Mouse (Mus musculus) adrenal gland, adult 2 months (tissue): ENCODE data around the gene Shank1. TPM values are rescaled to one million over a fixed set of nuclear protein-coding genes. Genes with fewer than 3 reads are reported as not detected.

Experiments used
- DNase-seq: peaks from one replicate; pipeline ENCODE4 v3.0.0; 2021
- polyA plus RNA-seq: library from polyadenylated mRNA; depleted of rRNA; stranded (reverse); fragments of >200 nt; gene quantifications from 2 replicates; pipeline ENCODE4 v1.2.3, GENCODE M21; 2012; rRNA removed
- total RNA-seq, 2 experiments: library from RNA; stranded (reverse); gene quantifications; 2 replicates each; pipeline ENCODE4 v1.2.3; 2021

The Shank1 gene
- total and polyA plus RNA-seq, 3 experiments = 2.5 to 9.1 (median 8.0) TPM

DNA sequence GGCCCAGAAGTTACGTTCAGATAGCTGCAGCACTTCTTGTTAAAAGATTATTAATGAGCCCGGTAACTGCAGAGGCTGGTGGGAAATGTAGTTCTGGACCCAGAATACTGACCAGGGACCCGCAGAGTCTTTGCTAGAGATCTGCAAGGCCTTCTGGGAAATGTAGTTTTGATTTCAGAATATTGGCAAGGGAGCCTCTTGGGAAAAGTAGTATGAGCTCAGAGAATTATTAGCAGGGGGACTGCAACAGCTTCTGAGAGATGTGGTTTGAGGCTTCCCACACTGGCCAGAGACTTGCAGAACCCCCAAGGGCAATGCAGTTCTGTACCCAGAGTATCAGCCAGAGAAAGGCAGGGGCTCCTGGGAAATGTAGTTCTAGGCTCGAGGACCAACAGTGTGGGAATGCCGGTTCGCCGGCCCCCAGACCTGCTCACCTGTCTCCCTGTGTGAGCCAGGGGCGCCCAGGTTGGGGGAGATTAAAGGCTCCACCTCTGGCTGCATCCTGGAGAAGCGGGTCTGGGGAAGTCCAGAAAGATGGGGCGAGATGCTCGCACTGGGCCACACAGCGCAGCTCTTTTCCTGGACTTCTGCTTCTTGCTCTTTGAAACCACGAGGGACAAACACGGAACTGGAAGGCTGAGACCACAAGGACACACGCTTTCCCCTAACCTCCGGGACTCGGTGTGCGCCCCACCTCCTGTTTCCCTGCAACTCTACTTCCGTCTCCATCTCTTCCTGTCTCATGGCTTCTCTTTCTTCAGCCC is 64.0 kb downstream of the Shank1 start:
- DNase-seq = peak; percentile 91

DNA sequence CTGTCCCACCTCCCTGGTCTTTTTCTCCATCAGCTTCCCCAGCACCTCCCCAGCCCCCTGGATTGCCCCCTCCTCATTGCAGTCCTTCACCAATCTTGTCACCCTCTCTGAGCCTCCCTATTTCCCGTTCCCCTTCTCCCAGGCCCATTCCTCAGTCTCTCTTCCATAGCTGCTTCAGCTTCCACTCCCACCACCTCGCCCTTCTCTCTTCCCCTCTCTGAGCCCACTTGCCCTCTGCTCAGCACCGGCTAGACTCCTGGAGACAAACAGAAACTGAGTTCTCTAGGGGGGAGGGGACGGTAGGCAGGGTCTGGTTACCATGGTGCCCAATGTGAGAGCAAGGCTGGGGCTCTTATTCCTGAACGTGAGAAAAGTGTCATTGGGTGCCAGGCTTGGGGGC is 64.7 kb downstream of the Shank1 start:
- DNase-seq = no peak

DNA sequence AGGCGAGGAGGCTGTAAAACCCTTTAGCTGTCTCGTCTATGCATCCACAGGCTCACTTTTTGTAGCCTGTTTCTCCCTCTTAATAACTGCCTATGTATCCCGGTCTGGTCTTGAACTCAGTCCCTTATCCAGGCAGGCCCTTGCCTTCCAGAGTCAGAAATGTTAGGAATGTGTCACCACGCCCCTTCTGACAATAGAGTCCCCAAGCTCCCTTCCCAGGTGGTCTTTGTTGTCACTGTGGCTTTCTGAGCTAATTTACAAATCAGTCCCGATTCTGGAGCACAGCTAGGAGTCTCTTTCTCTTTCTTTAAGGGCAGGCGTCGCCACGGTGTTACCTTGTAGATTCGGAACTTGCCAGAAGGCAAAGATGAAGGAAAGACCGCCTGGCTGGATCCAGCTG is 65.2 kb downstream of the Shank1 start:
- no peak for DNase-seq

DNA sequence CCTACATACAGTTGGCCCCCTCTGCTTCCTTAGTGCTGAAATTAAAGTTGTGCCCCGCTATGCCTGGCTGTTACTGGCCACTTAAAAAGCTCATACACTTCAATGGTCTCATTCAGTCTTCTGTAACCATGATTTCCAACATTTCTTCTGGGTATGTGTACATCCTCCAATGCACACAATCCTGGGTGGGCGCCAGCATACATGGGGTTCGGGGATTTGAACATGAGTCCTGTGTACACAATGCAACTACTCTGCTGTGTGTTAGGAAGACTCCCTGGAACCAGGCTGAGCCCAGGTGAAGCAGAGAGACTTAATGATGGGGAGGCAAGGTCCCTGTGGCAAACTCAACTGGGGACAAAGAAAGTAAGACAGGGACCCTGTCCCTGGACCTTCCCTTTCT is 65.7 kb downstream of the Shank1 start:
- DNase-seq = no peak

DNA sequence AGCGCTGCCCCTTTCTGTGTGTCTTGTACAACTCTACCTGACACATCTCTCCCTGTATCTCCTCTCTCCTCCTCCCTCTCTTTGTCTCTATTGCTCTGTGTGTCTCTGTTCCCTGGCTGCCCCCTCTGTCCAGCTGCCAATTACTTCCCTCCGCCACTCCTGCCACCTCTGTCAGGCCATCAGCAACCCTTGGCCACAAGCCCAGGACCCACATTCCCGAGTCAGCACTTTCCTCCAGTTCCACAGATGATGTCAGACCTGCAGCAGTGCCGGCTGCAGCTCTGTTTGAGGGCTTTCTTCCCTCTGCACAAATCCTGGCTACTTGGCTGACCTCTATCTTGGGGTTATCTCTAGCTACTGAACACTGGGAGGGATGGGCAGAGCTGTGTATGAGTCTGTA is 68.2 kb downstream of the Shank1 start:
- DNase-seq = peak; percentile 55

DNA sequence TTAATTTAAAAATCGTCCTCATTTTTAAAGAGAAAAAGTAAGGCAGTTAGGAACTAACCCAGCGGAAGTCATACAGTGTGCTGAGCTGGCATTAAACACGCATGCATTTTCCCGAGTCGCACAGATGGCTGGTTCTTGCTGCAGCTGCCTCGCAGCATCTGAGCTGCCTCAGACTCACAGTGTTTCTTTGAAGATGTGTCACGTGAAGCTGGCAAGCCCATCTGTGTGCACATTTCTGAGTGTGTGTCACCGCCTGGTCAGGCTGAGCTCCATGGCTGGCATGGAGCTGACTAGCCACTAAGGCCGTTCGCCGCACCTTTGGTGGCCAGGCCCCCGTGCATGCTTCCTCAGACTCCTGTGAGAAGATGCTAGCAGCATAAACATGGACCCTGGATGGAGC is 72.5 kb downstream of the Shank1 start:
- no peak for DNase-seq

DNA sequence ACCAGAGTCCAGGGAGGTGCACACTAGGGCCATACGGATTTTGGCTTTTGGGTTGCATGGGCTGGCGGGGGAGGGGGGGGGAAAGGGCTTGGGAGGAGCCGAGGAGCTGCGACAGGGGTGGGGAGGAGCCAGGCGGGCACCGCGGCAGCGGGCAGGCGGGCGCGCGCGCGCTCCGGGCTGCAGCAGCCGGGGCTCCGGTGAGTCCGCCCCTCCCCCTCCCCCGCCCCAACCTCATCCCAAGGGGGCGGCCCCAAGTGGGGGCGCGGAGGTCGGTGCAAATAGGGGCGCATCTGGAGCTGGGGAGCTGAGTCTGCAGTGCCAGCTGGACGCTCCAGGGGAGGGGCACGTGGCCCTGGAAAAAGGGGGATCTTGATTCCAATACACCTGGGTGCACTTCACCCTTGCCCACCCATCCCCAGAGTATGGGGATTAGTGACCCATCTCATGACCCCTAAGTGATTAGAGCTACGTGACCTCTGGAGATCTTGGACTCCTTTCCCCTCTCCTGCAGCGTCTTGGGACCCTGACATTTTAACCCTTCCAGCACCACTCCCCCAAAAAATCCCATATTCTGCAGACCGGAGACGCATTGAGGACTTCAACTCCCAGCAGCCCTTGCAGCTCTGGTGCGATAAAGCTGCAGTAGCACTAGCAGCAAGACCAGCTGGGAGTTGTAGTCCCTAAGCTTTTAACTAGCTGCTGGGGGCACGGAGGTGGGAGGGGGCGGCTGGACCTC is 74.1 kb downstream of the Shank1 start, which contains the start of gene Syt3:
Gene Syt3, plus strand, starts transcription at position 123 of the 736 bp plus-strand sequence.
- DNase-seq = peak; percentile 79

DNA sequence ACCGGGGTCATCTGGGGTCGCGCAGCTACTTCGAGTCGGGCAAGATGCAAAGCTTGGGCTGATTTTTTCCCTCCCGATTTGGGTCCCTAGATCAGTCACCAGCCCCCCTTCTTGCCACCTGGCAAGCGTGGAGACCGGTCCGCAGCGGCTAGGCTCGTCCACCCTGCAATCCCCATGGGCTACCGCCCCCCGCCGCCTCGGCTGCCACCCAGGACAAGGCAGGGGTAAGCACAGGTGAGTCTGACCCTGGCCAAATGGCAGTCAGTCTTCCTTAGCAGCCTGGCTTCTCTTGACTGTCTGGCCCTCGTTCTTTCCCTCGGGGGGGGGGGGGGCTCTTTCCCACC is 74.6 kb downstream of the Shank1 start:
- DNase-seq = no peak

DNA sequence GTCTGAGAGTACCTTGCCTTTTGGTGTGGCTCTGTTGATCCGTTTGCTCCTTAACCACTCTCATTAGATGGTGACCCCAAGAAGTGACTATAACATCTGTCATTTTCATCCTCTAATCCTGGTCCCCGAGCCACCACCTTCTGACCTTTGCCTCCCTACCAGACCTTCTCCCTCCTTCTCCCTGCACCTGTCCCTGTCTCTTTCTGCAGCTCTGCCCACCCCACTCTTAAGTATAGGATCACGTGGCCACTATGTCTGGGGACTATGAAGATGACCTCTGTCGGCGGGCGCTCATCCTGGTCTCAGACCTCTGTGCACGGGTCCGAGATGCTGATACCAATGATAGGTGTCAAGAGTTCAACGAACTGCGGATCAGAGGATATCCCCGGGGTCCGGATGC is 75.7 kb downstream of the Shank1 start, which contains the start of gene 1700008O03Rik:
Gene 1700008O03Rik, minus strand, starts transcription at position 101 of the 400 bp plus-strand sequence.
- no peak for DNase-seq

DNA sequence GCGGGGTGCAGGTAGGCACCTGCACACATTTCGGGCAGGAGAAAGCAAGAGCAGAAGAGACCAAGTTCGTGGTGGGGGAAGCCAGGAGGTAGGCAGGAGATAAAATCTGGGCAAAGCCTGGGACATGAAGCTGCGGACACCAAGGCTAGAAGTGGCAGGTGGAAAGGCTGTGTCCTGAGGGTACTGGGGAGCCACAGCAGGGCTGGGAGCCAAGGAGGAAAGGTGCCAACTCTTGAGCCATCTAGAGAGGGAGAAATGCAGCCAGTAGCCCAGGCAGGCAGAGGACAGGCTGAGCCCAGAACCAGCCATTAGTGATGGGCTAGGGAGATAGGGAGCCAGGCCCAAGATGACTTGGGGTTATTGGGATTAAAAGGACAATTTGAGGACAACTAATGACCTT is 81.8 kb downstream of the Shank1 start:
- no peak for DNase-seq

DNA sequence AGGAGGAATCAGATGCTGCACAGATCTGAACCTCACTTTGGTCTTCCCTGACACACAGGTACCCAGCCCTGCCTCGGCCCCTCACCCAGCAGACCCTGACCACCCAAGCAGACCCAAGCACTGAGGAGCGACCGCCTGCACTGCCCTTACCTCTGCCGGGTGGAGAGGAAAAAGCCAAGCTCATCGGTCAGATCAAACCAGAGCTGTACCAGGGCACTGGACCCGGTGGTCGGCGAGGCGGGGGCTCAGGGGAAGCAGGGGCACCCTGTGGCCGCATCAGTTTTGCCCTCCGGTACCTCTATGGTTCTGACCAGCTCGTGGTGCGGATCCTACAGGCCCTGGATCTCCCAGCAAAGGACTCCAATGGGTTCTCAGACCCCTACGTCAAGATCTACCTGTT is 82.3 kb downstream of the Shank1 start:
- no peak for DNase-seq

DNA sequence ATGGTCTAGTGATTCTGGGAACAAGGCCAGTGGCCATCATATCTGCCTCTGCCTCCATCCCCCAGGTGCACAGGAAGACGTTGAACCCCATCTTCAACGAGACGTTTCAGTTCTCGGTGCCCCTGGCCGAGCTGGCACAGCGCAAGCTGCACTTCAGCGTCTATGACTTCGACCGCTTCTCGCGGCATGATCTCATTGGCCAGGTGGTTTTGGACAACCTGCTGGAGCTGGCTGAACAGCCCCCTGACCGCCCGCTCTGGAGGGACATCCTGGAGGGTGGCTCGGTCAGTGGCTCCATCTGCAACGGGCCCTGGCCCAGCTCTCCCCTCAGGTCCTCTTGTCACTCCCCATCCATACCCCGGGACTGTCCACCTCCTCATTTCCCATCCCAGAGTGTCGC is 83.2 kb downstream of the Shank1 start:
- no peak for DNase-seq

DNA sequence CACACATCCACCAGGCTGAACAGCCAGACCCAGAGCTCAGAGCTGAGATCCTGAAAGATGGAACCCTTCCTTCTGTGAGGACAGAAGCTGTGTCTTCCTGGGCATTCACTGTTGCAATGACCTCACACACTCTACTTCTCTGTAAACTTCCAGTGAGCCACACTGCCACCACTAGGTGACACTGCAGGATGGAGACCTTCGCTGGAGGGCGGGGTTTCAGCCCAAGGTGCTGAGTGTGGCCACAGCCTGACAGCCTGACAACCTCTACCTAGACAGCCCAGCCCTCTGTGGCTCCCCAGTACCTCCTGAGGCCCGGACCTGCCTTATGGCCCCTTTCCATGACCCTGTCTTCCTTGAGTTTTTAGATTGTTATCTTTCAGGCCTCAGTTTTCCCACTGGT is 88.5 kb downstream of the Shank1 start:
- DNase-seq = peak; percentile 46

DNA sequence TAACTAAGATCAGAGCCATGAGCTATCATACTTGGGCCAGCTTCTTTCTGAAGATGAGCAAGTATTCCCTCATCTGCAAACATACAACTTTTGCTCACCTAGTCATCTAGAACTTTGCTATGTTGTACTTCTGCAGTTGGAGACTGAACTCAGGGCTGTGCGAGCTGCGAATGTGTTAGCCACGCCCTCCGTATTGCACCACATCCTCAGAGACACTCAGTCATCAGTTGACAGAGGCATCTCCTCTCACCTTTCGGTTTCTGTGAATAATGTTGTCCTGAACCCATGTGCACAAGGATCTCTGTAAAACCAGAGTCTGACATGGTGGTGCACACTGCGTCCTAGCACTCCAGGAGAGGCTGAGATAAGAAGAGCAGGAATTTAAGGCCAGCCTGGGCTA is 91.6 kb downstream of the Shank1 start:
- no peak for DNase-seq

DNA sequence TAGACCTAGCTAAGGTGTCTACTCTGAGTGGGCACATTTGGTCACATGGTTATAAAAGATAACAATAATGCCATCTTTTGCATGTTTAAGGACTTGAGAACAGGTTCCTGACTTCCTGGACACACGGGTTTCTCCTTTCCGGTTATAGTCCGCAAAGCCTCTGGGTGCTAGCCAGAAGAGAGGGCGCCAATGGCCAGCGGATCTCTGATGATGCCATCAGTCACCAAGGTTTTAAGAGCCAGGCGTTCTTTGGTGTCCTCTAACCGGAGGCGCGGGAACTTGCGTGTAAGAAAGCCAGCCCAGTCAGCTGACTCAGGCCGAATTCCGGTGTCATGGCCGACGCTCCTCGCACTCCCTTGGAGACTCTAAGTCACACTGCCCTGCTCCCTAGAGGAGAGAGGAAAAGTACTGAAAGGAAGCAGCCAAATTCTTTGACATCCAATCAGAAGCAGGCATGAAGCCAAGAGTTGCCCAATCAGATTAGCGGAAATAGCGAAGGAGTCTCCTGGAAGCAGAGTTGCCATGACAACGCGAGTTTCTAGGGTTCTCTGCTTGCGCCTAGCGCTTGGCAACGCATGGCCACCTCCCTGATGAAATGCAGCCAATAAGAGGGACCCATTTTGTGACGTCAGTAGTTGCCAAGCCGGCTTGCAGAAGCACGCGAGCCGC is 95.4 kb downstream of the Shank1 start:
- peak; percentile 89 for DNase-seq

DNA sequence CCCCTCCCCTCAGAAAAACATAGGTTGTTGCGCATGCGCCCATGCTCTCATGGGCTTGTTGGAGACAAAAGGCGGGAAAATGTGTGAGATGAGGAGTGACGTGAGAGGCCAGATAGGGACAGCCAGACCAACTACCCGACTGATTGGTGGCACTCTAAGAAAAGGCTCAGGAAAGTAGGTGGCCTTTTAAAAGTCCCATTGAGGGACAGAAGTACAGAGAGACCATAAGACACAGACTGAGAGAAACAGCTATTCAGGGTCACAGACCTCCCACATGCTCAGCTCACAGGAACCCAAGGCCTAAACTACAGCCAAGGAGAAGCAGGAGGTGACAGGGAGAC is 95.9 kb downstream of the Shank1 start:
- no peak for DNase-seq

Other genes starting within 250 kb of the Shank1 start
- gene Klk1b21, start 207.9 kb upstream of the Shank1 start, total RNA-seq = not detected
- gene Klk1b21, start 207.9 kb upstream of the Shank1 start, polyA plus RNA-seq = 0.33 and 0.63 TPM in 2 replicates
- gene Klk1b22, start 197.6 kb upstream of the Shank1 start, total RNA-seq = not detected
- 1.5 TPM in 1 of 2 replicates, not detected in the other for gene Klk1b22, start 197.6 kb upstream of the Shank1 start, polyA plus RNA-seq
- not detected for gene Klk1b16, start 173.5 kb upstream of the Shank1 start, total RNA-seq
- not detected in 2 replicates for gene Klk1b16, start 173.5 kb upstream of the Shank1 start, polyA plus RNA-seq
- gene Klk1b24, start 122.0 kb upstream of the Shank1 start, total RNA-seq = not detected
- gene Klk1b24, start 122.0 kb upstream of the Shank1 start, polyA plus RNA-seq = not detected in 2 replicates
- not detected for gene Klk1b3, start 112.1 kb upstream of the Shank1 start, total RNA-seq
- gene Klk1b3, start 112.1 kb upstream of the Shank1 start, polyA plus RNA-seq = not detected in 2 replicates
- not detected for gene Klk1b4, start 102.8 kb upstream of the Shank1 start, total RNA-seq
- not detected in 2 replicates for gene Klk1b4, start 102.8 kb upstream of the Shank1 start, polyA plus RNA-seq
- gene Klk1b5, start 94.3 kb upstream of the Shank1 start, total RNA-seq = not detected
- gene Klk1b5, start 94.3 kb upstream of the Shank1 start, polyA plus RNA-seq = not detected in 2 replicates
- gene Klk1, start 84.9 kb upstream of the Shank1 start, total RNA-seq = not detected
- gene Klk1, start 84.9 kb upstream of the Shank1 start, polyA plus RNA-seq = 0.46 and 0.67 TPM in 2 replicates
- gene Gm36864, start 74.1 kb upstream of the Shank1 start, total RNA-seq = not detected
- gene Gm36864, start 74.1 kb upstream of the Shank1 start, polyA plus RNA-seq = not detected in 2 replicates
- 1 to 10 TPM in 1 of 2 experiments, under 1 TPM in 1; 0.66 to 1.4 TPM for gene 1700028J19Rik, start 63.6 kb upstream of the Shank1 start, total RNA-seq
- gene 1700028J19Rik, start 63.6 kb upstream of the Shank1 start, polyA plus RNA-seq = 1.2 and 1.8 TPM in 2 replicates
- gene 2410002F23Rik, start 63.5 kb upstream of the Shank1 start, total RNA-seq = 10 to 100 TPM; 81.5 to 83.8 TPM
- gene 2410002F23Rik, start 63.5 kb upstream of the Shank1 start, polyA plus RNA-seq = 195 and 237 TPM in 2 replicates
- gene Acp4, start 52.9 kb upstream of the Shank1 start, total RNA-seq = not detected
- gene Acp4, start 52.9 kb upstream of the Shank1 start, polyA plus RNA-seq = not detected in 2 replicates
- gene Gm15517, start 48.8 kb upstream of the Shank1 start, total RNA-seq = not detected
- not detected in 2 replicates for gene Gm15517, start 48.8 kb upstream of the Shank1 start, polyA plus RNA-seq
- gene Clec11a, start 3.4 kb upstream of the Shank1 start, total RNA-seq = 1 to 10 TPM; 4.6 to 5.1 TPM
- 11.4 and 13.0 TPM in 2 replicates for gene Clec11a, start 3.4 kb upstream of the Shank1 start, polyA plus RNA-seq
- 1 to 10 TPM; 4.8 to 6.2 TPM for gene Syt3, start 73.8 kb downstream of the Shank1 start, total RNA-seq
- gene Syt3, start 73.8 kb downstream of the Shank1 start, polyA plus RNA-seq = 12.1 and 16.0 TPM in 2 replicates
- 1 to 10 TPM in 1 of 2 experiments, under 1 TPM in 1; 0.66 to 1.2 TPM for gene 1700008O03Rik, start 75.6 kb downstream of the Shank1 start, total RNA-seq
- gene 1700008O03Rik, start 75.6 kb downstream of the Shank1 start, polyA plus RNA-seq = 1.6 and 2.3 TPM in 2 replicates
- 1 to 10 TPM; 5.1 to 8.5 TPM for gene Lrrc4b, start 118.8 kb downstream of the Shank1 start, total RNA-seq
- gene Lrrc4b, start 118.8 kb downstream of the Shank1 start, polyA plus RNA-seq = 10.3 and 16.3 TPM in 2 replicates
- under 1 TPM in 1 of 2 experiments, not detected in 1; 0.75 TPM for gene Aspdh, start 155.1 kb downstream of the Shank1 start, total RNA-seq
- 0.91 and 2.4 TPM in 2 replicates for gene Aspdh, start 155.1 kb downstream of the Shank1 start, polyA plus RNA-seq
- 10 to 100 TPM; 51.2 to 61.7 TPM for gene Josd2, start 157.7 kb downstream of the Shank1 start, total RNA-seq
- 171 and 179 TPM in 2 replicates for gene Josd2, start 157.7 kb downstream of the Shank1 start, polyA plus RNA-seq
- 100 to 1,000 TPM in 1 of 2 experiments, 10 to 100 TPM in 1; 77.9 to 101 TPM for gene Emc10, start 186.3 kb downstream of the Shank1 start, total RNA-seq
- gene Emc10, start 186.3 kb downstream of the Shank1 start, polyA plus RNA-seq = 516 and 555 TPM in 2 replicates
- gene Fam71e1, start 186.3 kb downstream of the Shank1 start, total RNA-seq = 1 to 10 TPM; 8.3 to 9.1 TPM
- 28.6 and 30.9 TPM in 2 replicates for gene Fam71e1, start 186.3 kb downstream of the Shank1 start, polyA plus RNA-seq
- under 1 TPM in 1 of 2 experiments, not detected in 1; 0.24 TPM for gene Mybpc2, start 214.4 kb downstream of the Shank1 start, total RNA-seq
- gene Mybpc2, start 214.4 kb downstream of the Shank1 start, polyA plus RNA-seq = not detected in 2 replicates
- gene Spib, start 221.8 kb downstream of the Shank1 start, total RNA-seq = under 1 TPM; 0.31 to 0.40 TPM
- 0.58 and 0.66 TPM in 2 replicates for gene Spib, start 221.8 kb downstream of the Shank1 start, polyA plus RNA-seq
- 10 to 100 TPM in 1 of 2 experiments, 1 to 10 TPM in 1; 8.0 to 17.3 TPM for gene Pold1, start 238.6 kb downstream of the Shank1 start, total RNA-seq
- gene Pold1, start 238.6 kb downstream of the Shank1 start, polyA plus RNA-seq = 27.3 and 31.0 TPM in 2 replicates
- gene Nr1h2, start 243.7 kb downstream of the Shank1 start, total RNA-seq = 100 to 1,000 TPM; 106 to 125 TPM
- gene Nr1h2, start 243.7 kb downstream of the Shank1 start, polyA plus RNA-seq = 305 and 306 TPM in 2 replicates